Mouse (Mus musculus) liver, embryonic 14.5 days (tissue): ENCODE measurements at regions not wholly inside any gene's neighbourhood (a gene's known extent, or its start where the extent isn't known, plus 50 kb on each side); places are given as distances from the start of the nearest gene placed in this dataset.

Source experiments
- ATAC-seq: fragments of 200-750 bp; cut with Nextera tagmentation; 2 replicates; pipeline ENCODE4 v1.8.0; 2017; ENCODE audit warnings: moderate number of reproducible peaks, mild to moderate bottlenecking, moderate library complexity; ENCODE audit not compliant: insufficient read depth
- DNase-seq, 3 experiments: peaks; one replicate each; pipeline ENCODE4 v3.0.0-alpha.2; 2012 to 2013; ENCODE audit warnings: low read depth in 3 of 3, low spot score in 3 of 3
- H3K27ac ChIP-seq: fragments of 300-500 bp; sonication (generic); 2 replicates; pipeline ENCODE4 v1.5.1; 2014; ENCODE audit warnings: moderate library complexity, mild to moderate bottlenecking, control low read depth, inconsistent platforms
- H3K27me3 ChIP-seq: fragments of 300-500 bp; sonication (generic); 2 replicates; pipeline ENCODE4 v1.6.1; 2014; ENCODE audit warnings: mild to moderate bottlenecking, low read length, moderate library complexity; ENCODE audit not compliant: control insufficient read depth, insufficient read depth
- H3K36me3 ChIP-seq: fragments of 300-500 bp; sonication (generic); replicated peaks from 2 replicates; pipeline ENCODE4 v1.6.1; 2014; ENCODE audit warnings: low read depth; ENCODE audit not compliant: control insufficient read depth, insufficient read depth
- H3K4me1 ChIP-seq, 2 experiments: fragments of 200-500 bp in 1 of 2; fragments of 300-500 bp in 1 of 2; sonication (generic) in 1 of 2; replicated peaks; 2 replicates each; pipeline ENCODE4 v1.6.1; 2012 to 2014; ENCODE audit warnings: antibody characterized with exemption in 1 of 2, inconsistent platforms in 1 of 2, low read length in 1 of 2; ENCODE audit not compliant: control insufficient read depth in 2 of 2, insufficient read depth in 2 of 2
- H3K4me2 ChIP-seq: fragments of 300-500 bp; sonication (generic); 2 replicates; pipeline ENCODE4 v1.6.1; 2014; ENCODE audit warnings: low read depth, mild to moderate bottlenecking, control low read depth, moderate library complexity
- H3K4me3 ChIP-seq, 2 experiments: fragments of 200-500 bp in 1 of 2; fragments of 300-500 bp in 1 of 2; sonication (generic) in 1 of 2; 2 replicates each; pipeline ENCODE4 v1.5.1; 2012 to 2014; ENCODE audit warnings: low read depth in 2 of 2, low read length in 2 of 2, mild to moderate bottlenecking in 2 of 2, control low read depth in 1 of 2, inconsistent platforms in 1 of 2, moderate library complexity in 1 of 2; ENCODE audit not compliant: insufficient read depth in 1 of 2
- H3K9ac ChIP-seq: fragments of 300-500 bp; sonication (generic); replicated peaks from 2 replicates; pipeline ENCODE4 v1.6.1; 2014; ENCODE audit warnings: mild to moderate bottlenecking, control low read depth, moderate library complexity
- H3K9me3 ChIP-seq: fragments of 300-500 bp; sonication (generic); 2 replicates; pipeline ENCODE4 v1.6.1; 2016; ENCODE audit warnings: low read length, mixed read lengths; ENCODE audit not compliant: control insufficient read depth
- CTCF ChIP-seq: IDR thresholded peaks from 2 replicates; pipeline ENCODE4 v1.5.1; 2016; ENCODE audit warnings: antibody characterized with exemption, low read depth, control low read depth
- EP300 ChIP-seq: IDR thresholded peaks from 2 replicates; pipeline ENCODE4 v1.6.1; 2016; ENCODE audit warnings: antibody characterized with exemption, low read depth
- WGBS: fragments of 180-500 bp; shearing (Covaris S2); extraction: QIAGEN DNeasy Blood & Tissue Kit; methylation state at CpG from one replicate; pipeline ENCODE4 v1.1.7; 2014; ENCODE audit not compliant: insufficient replicate concordance; 5-methylcytosine and 5-hydroxymethylcytosine counted together

GRCm38 (mm10) chr3:68758609-68759008 is 68.2 kb downstream of the Il12a start:
- Histone ChIP-seq H3K4me2 (no peak overlapping the region), H3K27ac (no peak overlapping the region), H3K36me3 (no peaks in the 10 kb centered on the region), H3K9me3 (no peaks in the 10 kb centered on the region), H3K27me3 (no peaks in the 10 kb centered on the region), H3K9ac (no peak overlapping the region), H3K4me1 (peaks cover 0 to 11% of the 10 kb centered on the region in 2 experiments; a peak in 3 of 4 replicates), H3K4me3 (no peak overlapping the region)
- DNase-seq (no peak), ATAC-seq (no peak)
- no peak for TF ChIP-seq EP300
- TF ChIP-seq CTCF = no peak

DNA sequence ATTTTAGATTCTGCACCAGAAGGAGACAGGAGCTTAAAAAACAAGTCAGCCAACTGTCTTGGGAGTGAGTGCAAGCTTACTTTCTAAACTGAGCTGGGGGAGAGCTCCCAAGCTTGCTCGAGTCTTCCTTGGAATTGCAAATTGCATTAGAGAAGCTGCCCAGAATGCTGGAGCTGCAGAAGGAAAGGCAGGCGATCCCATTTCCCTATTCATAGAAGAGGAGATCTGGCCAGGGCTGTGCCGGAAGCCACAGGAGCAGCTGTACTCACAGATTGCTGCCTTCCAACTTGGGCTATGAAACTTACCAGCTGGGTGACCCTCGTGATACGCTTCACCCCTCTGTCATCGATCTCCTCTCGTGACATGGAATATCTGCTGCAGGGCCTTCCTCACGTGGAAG is 68.9 kb downstream of the Il12a start:
- ATAC-seq (no peak), DNase-seq (no peak)
- Histone ChIP-seq H3K27ac (no peak overlapping the region), H3K27me3 (no peaks in the 10 kb centered on the region), H3K4me2 (no peak overlapping the region), H3K4me3 (no peak overlapping the region), H3K9ac (no peak overlapping the region), H3K9me3 (no peaks in the 10 kb centered on the region), H3K4me1 (peaks cover 0 to 13% of the 10 kb centered on the region in 2 experiments; a peak in 3 of 4 replicates), H3K36me3 (no peaks in the 10 kb centered on the region)
- WGBS = 18% methylated on average over 8 of the region's 8 CpGs
- TF ChIP-seq CTCF (no peak), EP300 (no peak)

DNA sequence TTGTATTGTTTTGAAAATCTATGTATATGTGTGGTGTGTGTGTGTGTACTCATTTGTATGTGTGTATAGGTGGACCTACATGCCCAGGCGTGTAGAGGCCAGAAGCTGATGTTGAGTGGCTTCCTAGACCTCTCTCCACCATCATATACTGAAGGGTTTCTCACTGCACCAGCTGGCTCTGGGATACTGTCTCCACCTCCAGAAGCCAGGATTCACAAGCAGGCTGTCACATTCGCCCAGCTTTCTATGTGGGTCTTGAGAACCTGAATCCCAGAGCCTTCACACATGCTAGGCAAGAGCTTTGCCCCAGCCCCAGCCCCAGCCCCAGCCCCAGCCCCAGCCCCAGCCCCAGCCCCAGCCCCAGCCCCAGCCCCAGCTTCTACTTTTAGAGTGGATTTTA is 70.4 kb downstream of the Il12a start:
- H3K4me1 ChIP-seq = peaks cover 0 to 20% of the 10 kb centered on the region in 2 experiments; a peak in 3 of 4 replicates
- H3K4me3 ChIP-seq = no peak overlapping the region
- H3K36me3 ChIP-seq = no peaks in the 10 kb centered on the region
- no peak for TF ChIP-seq EP300
- TF ChIP-seq CTCF = no peak
- no peak for ATAC-seq
- no peak overlapping the region for H3K27ac ChIP-seq
- no peak for DNase-seq
- H3K4me2 ChIP-seq = no peak overlapping the region
- H3K9ac ChIP-seq = no peak overlapping the region
- H3K27me3 ChIP-seq = no peaks in the 10 kb centered on the region
- no peaks in the 10 kb centered on the region for H3K9me3 ChIP-seq
- WGBS = 35% methylated on average over 2 of the region's 2 CpGs

DNA sequence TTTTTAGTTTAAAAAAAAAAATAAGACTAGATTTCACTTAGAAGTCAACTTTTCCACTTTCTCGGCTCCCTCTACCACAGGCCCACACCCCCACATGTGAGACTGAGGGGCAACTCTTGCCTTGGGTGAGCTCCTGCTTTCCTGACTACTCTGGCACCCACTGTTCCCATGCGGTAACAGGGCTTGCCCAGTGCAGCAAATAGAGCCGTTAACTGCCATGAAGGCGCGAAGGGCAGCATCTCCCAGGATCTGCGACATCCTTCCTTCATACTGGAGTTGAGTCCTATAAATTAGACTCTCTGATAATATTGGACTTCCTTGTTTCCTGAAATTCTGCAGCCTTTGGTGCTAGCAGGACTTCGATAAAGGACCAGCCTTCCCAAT is 70.8 kb downstream of the Il12a start:
- Histone ChIP-seq H3K36me3 (no peaks in the 10 kb centered on the region), H3K4me1 (peaks cover 0 to 20% of the 10 kb centered on the region in 2 experiments; a peak in 3 of 4 replicates), H3K27me3 (no peaks in the 10 kb centered on the region), H3K9ac (no peak overlapping the region), H3K4me3 (no peak overlapping the region), H3K27ac (no peak overlapping the region), H3K9me3 (no peaks in the 10 kb centered on the region), H3K4me2 (no peak overlapping the region)
- TF ChIP-seq CTCF = no peak
- no peak for TF ChIP-seq EP300
- DNase-seq = no peak
- no peak for ATAC-seq
- WGBS = 19% methylated on average over 7 of the region's 7 CpGs

GRCm38 (mm10) chr3:68761626-68762331 is 71.3 kb downstream of the Il12a start:
- Histone ChIP-seq H3K9ac (no peak overlapping the region), H3K4me2 (no peak overlapping the region), H3K27me3 (no peaks in the 10 kb centered on the region), H3K36me3 (no peaks in the 10 kb centered on the region), H3K4me1 (peaks cover 0 to 20% of the 10 kb centered on the region in 2 experiments; a peak in 3 of 4 replicates), H3K27ac (no peak overlapping the region), H3K9me3 (no peaks in the 10 kb centered on the region), H3K4me3 (no peak overlapping the region)
- TF ChIP-seq EP300 = no peak
- no peak for TF ChIP-seq CTCF
- DNase-seq (no peak), ATAC-seq (no peak)
- WGBS = 12% methylated on average over 11 of the region's 11 CpGs
